Mouse (Mus musculus) cerebellum, adult 2 months (tissue): ENCODE data around the gene Apol7e.
"Not testable (repeated sequence)": the region's sequence is repeated elsewhere in the genome, so short reads cannot be mapped to it uniquely, and the experiment has no call there.

Source experiments
- CTCF ChIP-seq: fragments of 200-500 bp; IDR thresholded peaks from 2 replicates; pipeline ENCODE4 v1.5.1; 2011; ENCODE audit warnings: low read depth, mild to moderate bottlenecking, control low read depth, low read length, moderate library complexity, borderline replicate concordance; ENCODE audit not compliant: insufficient read depth
- POLR2A ChIP-seq: fragments of 200-500 bp; IDR thresholded peaks from 2 replicates; pipeline ENCODE4 v1.6.1; 2011; ENCODE audit warnings: low read length, control low read depth, borderline replicate concordance; ENCODE audit not compliant: insufficient read depth

- peak; percentile 47; the same call in 1 of the 2 replicates for TF ChIP-seq CTCF
- TF ChIP-seq POLR2A = not testable (repeated sequence)
These were observed 3.9 kb upstream of the Apol7e start for GRCm38 (mm10) chr15:77694687-77695295.
